Mouse (Mus musculus) bone marrow macrophage, adult 2 months (primary cell): Measurements from ENCODE around the gene Hapln4. TPM values are rescaled to one million over a fixed set of nuclear protein-coding genes. Genes with fewer than 3 reads are reported as not detected.
A peak's percentile ranks its signal among the peaks of the same experiment; 100 is the strongest.

ENCODE experiments used
- H3K27ac ChIP-seq: 2 replicates; pipeline ENCODE4 v1.5.1; 2012; ENCODE audit warnings: low read depth, low read length; ENCODE audit not compliant: insufficient read depth
- H3K4me1 ChIP-seq: 2 replicates; pipeline ENCODE4 v1.6.1; 2012; ENCODE audit warnings: low read length; ENCODE audit not compliant: control insufficient read depth, insufficient read depth
- H3K4me3 ChIP-seq: 2 replicates; pipeline ENCODE4 v1.5.1; 2012; ENCODE audit warnings: mild to moderate bottlenecking, low read length, moderate library complexity; ENCODE audit not compliant: insufficient read depth
- CTCF ChIP-seq: IDR thresholded peaks from 2 replicates; pipeline ENCODE4 v1.5.1; 2012; ENCODE audit warnings: low read depth, mild to moderate bottlenecking, low read length, moderate library complexity
- POLR2A ChIP-seq: IDR thresholded peaks from 2 replicates; pipeline ENCODE4 v1.6.1; 2012; ENCODE audit warnings: mild to moderate bottlenecking, low read depth, low read length, borderline replicate concordance
- polyA plus RNA-seq: library from polyadenylated mRNA; stranded (reverse); fragments of >200 nt; gene quantifications from 2 replicates; pipeline ENCODE4 v1.2.4, GENCODE M21; 2012; ENCODE audit not compliant: missing spikeins, insufficient read depth, insufficient read length

The Hapln4 gene
- polyA plus RNA-seq, 1 experiment: not detected

DNA sequence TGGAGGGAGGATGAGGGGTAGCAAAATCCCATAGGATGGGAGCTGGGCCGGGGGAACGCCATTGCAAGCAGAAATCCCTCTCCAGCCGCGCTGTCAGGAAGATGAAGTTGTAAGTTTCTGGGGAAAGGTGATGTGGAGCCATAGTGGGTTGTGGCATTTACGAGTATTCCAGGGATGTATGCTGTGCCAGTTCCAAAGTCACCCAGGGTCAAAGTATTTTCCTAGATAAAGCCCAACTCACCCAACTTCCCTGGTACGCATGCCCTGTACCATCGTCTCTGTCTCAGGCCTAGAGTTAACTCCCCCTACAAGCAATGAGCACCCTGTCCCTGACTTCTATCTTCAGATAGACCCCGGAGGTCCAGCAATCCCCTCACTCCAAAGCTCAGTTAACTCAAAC lies 10.1 kb upstream of the Hapln4 start:
- Histone ChIP-seq H3K4me1 (no peaks in the 10 kb centered on the region), H3K4me3 (no peak overlapping the region), H3K27ac (no peak overlapping the region)
- TF ChIP-seq CTCF (no peak), POLR2A (no peak)

DNA sequence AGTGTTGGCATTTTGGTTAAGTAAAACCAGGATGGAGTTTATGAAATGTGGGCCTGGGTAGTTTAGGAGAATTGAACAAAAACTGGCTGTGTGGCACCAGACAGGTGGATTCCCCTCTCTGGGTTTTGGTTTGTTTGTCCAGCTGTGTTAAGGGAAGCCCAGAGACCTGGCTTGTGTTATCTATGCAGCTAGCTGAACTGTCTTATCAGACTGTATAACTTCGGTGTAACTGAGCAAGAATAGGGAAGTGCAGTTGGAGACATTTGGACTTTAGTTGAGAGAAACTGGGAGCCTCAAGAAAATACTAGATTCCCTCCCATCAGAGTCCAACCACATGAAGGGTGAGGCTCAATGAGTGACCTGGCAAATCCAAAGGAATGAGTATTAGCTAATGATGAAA lies 9.6 kb upstream of the Hapln4 start:
- H3K4me1 ChIP-seq: no peaks in the 10 kb centered on the region
- no peak overlapping the region for H3K27ac ChIP-seq
- no peak overlapping the region for H3K4me3 ChIP-seq
- TF ChIP-seq CTCF (no peak), POLR2A (no peak)

DNA sequence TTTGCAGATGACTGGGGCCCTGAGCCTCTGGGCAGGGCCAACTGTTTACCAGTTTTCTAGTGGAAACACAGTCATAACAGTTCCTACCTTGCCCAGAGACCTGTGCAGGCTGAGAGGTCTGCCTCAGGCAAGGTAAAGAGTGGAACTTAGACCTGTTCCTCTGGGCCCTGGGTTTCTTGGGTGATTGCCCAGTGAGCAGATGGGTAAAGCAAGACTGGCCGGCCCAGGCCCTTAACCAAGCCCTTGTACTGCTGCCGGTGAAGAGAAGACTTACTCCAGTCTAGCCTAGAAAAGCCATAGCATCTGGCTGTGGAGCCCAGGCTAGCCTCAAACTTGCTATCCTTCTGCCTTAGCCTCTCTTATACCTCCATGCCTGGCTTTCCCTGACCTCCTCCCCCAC lies 1.3 kb upstream of the Hapln4 start:
- no peak for TF ChIP-seq POLR2A
- no peak for TF ChIP-seq CTCF
- Histone ChIP-seq H3K4me1 (peaks cover 3% of the 10 kb centered on the region), H3K27ac (no peak overlapping the region), H3K4me3 (no peak overlapping the region)

DNA sequence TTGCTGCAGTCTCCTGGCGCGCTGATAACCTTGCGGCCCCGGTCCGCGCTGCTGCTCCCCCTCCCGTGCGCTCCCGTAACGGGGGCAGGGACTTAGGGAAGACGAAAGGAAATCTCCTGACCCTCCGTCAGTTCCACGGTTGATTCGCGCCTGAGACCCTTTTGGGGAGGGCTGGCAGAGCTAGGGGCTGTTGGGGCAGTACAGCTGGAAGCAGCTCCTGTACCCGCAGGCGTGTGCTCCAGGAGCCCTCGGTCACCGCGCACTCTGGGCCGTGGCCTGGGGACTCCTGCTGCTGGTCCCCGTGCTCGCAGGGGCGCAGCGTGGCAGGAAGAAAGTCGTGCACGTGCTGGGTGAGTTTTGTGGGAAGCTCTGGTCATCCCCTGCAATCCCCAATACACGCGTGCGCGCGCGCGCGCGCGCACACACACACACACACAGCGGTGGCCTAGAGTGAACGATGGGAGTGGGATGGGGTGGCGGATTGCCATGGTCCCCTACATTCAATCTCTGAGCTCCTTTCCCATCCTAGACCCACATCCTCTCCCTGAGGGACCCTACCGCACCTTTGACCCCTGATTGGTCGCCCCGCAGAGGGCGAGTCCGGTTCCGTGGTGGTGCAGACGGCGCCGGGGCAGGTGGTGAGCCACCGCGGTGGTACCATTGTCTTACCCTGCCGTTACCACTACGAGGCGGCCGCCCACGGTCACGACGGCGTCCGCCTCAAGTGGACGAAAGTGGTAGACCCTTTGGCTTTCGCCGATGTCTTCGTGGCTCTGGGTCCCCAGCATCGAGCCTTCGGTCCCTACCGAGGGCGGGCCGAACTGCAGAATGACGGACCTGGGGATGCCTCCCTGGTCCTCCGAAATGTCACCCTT lies 1.2 kb downstream of the Hapln4 start:
- Histone ChIP-seq H3K27ac (no peak overlapping the region), H3K4me1 (peaks cover 3% of the 10 kb centered on the region), H3K4me3 (peak overlapping the region; percentile 59)
- TF ChIP-seq CTCF (no peak), POLR2A (no peak)

DNA sequence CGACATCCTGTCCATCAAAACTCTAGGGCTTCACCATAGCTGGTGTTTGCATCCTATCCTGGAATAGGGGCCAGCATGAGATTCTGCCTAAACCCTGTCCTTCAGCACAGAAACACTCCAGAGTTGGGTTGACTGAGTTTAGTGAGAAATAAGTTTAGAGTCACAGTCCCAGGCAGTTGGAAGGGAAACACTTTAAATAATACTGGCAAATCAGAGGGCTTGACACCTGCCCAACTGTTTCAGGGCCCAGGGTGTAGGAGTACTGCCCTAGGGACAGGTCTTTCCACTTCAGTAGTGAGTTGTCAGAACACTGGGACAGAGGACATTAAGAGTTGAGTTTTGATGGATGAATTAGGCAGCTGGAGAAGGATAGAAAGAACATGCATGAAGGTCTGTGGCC lies 2.9 kb downstream of the Hapln4 start:
- peaks cover 3% of the 10 kb centered on the region for H3K4me1 ChIP-seq
- no peak overlapping the region for H3K4me3 ChIP-seq
- no peak for TF ChIP-seq CTCF
- no peak for TF ChIP-seq POLR2A
- H3K27ac ChIP-seq: no peak overlapping the region

DNA sequence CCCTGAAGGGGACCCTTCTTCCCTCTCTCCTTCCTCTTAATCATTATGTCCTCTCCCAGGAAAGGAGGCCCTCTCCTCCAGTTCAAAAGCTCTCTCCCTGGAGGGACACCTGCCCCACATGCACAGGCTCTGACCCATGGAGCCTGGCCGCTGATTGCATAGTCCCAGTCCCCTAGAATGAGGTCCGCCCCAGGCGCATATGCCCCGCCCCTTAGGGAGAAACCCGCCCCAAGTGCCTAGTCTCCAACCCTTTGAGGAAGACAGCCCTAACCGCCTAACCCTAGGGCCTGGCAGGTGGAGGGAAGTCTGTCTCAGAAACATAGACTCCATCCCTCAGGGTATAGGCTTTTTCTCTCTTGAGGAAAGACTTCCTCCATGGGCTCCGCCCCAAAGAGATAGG lies 4.0 kb downstream of the Hapln4 start:
- H3K27ac ChIP-seq: no peak overlapping the region
- peaks cover 3% of the 10 kb centered on the region for H3K4me1 ChIP-seq
- no peak for TF ChIP-seq POLR2A
- no peak overlapping the region for H3K4me3 ChIP-seq

DNA sequence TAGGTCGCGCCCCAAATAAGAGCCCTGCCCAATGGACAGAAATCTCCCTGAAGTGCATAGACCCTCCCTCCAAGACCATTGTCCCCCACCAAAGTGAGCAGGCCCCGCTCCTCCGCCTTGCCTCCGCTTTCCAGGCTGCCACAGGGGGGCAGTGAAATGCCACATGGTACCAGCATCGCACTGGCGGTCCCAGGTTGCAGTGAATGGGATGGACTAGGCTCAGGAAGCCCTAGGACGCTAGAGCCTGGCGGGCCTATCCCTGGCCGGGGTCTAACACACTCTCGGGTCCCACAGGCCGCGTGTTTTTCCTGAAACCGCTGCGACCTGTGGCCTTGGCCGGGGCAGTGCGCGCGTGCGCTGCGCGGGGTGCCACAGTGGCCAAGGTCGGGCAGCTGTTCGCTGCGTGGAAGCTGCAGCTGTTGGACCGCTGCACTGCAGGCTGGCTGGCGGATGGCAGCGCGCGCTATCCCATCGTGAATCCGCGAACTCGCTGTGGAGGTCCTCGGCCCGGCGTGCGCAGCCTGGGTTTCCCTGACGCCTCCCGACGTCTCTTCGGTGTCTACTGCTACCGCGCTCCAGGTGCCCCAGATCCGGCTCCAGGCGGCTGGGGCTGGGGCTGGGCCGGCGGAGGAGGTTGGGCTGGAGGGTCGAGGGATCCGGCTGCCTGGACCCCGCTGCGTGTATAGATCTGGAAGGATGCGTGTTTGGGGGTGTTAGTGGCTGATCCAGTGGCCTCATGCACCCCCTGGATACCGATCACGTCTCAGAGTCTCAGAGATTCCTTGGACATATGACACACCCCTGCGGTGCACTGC lies 4.8 kb downstream of the Hapln4 start:
- TF ChIP-seq POLR2A (no peak), CTCF (0 out of 2 replicates have a peak, but pooled peaks have one; percentile 12)
- no peak overlapping the region for H3K27ac ChIP-seq
- H3K4me3 ChIP-seq: no peak overlapping the region
- peaks cover 2% of the 10 kb centered on the region for H3K4me1 ChIP-seq

DNA sequence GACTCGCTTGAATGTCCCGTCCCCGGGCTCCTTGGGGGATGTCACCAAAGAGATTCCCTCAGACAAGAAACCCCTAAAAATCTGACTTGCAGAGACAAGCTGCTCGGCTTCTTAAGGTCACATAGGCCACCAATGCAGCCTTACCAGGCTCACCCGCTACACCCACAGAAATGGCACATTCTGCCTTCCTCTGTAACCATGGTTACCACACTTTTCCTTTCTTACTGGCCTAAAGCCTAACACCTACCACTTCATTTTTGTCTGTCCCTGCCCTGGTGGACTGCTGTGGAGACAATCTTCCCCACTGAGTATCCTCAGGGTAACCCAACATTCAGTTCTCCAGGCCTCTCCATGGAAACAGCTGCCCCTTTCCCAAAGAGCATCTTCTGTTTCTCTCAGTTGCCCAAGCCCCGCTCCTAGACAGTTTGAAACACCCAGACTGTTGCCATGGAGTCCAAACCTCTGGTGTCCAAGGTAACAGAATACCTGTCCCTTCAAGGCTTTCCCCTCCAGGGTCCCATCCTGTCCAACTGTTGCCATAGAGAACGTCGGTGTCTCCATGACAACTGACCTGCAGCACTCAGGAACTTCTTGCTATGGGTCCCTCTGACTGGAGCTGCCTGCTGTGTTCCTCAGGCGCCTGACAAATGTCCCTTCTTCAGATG lies 6.2 kb downstream of the Hapln4 start:
- TF ChIP-seq POLR2A (no peak), CTCF (no peak)
- H3K4me1 ChIP-seq: no peaks in the 10 kb centered on the region; the same call in 1 of the 2 replicates
- no peak overlapping the region for H3K4me3 ChIP-seq
- H3K27ac ChIP-seq: no peak overlapping the region

DNA sequence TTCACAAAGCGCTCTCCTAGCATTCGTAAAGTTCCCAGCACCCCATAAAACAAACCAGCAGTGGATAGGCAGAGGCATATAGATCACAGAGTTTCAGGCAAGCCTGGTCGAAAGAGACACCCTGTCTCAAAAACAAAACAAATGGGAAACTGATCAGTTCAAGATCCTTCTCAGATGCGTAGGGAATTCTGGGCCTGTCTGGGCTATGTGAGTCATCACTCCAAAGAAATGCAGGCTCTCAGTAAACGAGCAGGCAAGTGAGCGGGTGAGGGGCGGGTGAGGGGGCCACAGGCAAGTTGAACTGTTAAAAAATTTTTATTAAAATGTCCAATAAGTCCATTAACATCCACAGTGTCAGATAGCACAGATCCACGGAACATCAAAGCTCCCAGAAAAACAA lies 9.5 kb downstream of the Hapln4 start:
- Histone ChIP-seq H3K4me3 (no peak overlapping the region), H3K4me1 (no peaks in the 10 kb centered on the region), H3K27ac (no peak overlapping the region)
- TF ChIP-seq CTCF (no peak), POLR2A (no peak)

DNA sequence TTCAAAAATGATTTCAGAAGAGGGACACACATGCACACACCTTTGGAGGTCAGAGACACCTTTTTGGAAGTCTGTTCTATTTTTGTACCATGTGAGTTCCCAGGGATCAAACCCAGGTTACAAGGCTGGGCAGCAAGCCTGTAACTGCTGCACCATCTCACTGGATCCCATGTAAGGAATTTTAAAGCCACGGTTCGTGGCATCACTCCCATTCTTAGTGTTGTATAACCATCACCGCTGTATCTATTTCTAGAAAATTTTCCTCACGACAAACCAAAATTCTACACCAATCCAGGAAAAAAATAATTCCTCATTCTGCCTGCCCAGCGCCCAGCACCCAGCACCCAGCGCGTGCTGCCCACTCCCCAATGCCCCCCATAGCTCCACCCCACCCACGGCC lies 16.0 kb downstream of the Hapln4 start:
- no peak for TF ChIP-seq CTCF
- no peak for TF ChIP-seq POLR2A
- no peaks in the 10 kb centered on the region for H3K4me1 ChIP-seq
- H3K4me3 ChIP-seq: no peak overlapping the region
- H3K27ac ChIP-seq: no peak overlapping the region
